Mouse (Mus musculus): Measurements from ENCODE around the gene Vps50. TPM values are rescaled to one million over a fixed set of nuclear protein-coding genes. Genes with fewer than 3 reads are reported as not detected.
"Not testable (repeated sequence)": the region's sequence is repeated elsewhere in the genome, so short reads cannot be mapped to it uniquely, and the experiment has no call there.

Gene Vps50
- polyA plus RNA-seq, 1 experiment from 2014 or later: 9.4 TPM

DNA sequence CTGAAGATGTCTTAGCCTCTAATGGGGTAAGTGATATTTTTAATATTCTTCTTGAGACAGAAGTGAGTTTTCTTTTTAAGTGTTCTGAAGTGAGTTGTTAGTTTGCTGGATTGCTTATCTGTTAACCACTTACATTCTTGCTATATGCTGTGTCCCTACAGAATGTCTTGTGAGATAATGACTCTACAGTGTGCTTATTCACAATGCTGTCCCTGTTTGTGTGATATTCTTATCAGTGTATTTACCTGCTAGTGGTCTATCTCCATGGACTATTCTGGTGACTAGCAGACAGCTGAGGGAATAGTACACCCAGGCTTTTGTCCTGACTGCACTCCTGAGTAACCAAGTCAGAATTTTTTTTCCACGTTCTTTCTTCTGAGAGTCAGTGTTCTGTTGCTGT is 67.5 kb downstream of the Vps50 start:
- WGBS (ENCODE audit: insufficient replicate concordance): 33% methylated on average over 1 of the region's 1 CpGs
- Histone ChIP-seq H3K36me3 (replicated peaks) (peaks cover 3% of the 10 kb centered on the region; the same call in 1 of the 2 replicates), H3K4me1 (replicated peaks) (peaks cover 21% of the 10 kb centered on the region), H3K4me2 (no peak overlapping the region), H3K9me3 (replicated peaks) (no peaks in the 10 kb centered on the region), H3K27me3 (no peaks in the 10 kb centered on the region), H3K4me3 (replicated peaks) (no peak overlapping the region), H3K9ac (no peak overlapping the region), H3K27ac (replicated peaks) (peak overlapping the region; percentile 73)
- ATAC-seq (ENCODE audit: insufficient read depth): peak; percentile 94

DNA sequence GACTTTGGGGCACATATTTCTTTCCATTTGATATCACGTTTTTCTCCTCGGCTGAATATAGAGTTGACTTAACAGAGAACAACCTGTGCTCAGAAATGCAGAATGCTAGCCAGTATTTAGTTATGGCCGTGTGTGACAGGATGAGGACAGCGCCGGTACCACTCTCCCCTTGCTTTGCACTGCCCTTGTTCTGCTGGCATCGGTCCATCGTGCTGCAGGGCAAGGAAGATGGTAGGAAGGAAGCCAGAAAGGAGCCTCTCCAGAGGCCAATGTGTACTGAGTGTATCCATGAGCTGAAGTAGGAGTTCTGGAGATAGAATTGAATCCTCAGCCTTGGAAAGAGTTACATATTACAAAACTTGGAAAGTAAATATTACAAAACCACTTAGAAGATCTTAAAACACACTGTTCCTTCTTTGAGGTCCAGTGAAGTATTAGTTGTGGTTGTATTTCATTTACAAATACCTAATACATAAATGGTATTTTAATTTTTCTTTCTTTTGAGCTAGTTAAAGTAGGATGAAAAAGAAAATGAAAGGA is 69.0 kb downstream of the Vps50 start:
- no peak for ATAC-seq (ENCODE audit: insufficient read depth)
- Histone ChIP-seq H3K9ac (no peak overlapping the region), H3K27me3 (no peaks in the 10 kb centered on the region), H3K4me2 (no peak overlapping the region), H3K9me3 (replicated peaks) (no peaks in the 10 kb centered on the region), H3K27ac (replicated peaks) (no peak overlapping the region), H3K4me3 (replicated peaks) (no peak overlapping the region), H3K36me3 (replicated peaks) (peaks cover 6% of the 10 kb centered on the region), H3K4me1 (replicated peaks) (peaks cover 23% of the 10 kb centered on the region)
- whole genome bisulfite sequencing (ENCODE audit: insufficient replicate concordance): 78% methylated on average over 7 of the region's 7 CpGs

DNA sequence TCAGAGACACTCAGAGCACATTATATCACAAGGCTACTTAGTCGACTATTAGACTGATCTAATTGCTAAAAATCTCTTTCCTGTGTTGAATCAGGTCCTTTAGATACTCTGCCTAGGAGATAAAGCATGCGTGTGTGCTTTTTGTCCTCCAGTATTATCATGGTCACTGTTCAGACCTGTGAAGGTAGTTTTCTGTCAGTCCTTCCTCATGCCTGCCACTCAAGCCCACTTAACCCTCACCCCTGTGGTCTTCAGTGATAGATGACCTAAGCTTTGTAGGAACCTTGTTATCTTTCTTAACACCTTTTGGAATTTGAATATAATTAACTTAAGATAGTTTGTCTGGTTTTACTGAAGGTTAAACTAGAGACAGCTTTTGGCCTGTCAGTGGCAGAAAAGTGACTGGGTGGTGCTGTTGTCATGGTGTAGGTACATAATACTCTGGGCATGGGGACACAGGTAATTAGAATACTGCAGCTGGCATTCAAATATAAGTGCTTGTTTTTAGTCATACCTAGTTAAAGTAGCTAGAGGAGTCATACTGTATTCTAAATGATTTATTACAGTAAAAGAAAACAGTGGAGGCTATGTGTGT is 74.1 kb downstream of the Vps50 start:
- Histone ChIP-seq H3K9ac (no peak overlapping the region), H3K4me3 (replicated peaks) (no peak overlapping the region), H3K9me3 (replicated peaks) (no peaks in the 10 kb centered on the region), H3K4me1 (replicated peaks) (0 out of 2 replicates have a peak, but pooled peaks cover 5% of the 10 kb centered on the region), H3K27me3 (no peaks in the 10 kb centered on the region), H3K36me3 (replicated peaks) (peaks cover 3% of the 10 kb centered on the region), H3K4me2 (no peak overlapping the region), H3K27ac (replicated peaks) (no peak overlapping the region)
- 24% methylated on average over 2 of the region's 2 CpGs for WGBS (ENCODE audit: insufficient replicate concordance)
- ATAC-seq (ENCODE audit: insufficient read depth): peak; percentile 68

DNA sequence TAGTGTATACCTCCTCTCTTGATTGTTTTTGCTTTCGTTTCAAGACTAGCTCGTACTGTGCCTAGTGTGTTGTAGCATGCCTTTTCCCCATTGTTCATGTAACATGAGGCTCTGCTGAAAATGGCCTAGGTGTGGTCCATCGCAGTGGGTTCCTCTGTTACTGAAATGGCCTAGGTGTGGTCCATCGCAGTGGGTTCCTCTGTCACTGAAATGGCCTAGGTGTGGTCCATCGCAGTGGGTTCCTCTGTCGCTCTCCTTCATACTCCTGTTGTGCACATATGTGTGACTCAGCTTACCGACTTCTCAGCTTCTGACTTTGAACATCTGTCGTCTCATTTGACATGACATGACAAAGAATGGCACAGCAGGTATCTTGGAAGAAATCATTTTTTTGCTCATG is 75.6 kb downstream of the Vps50 start:
- no peak for ATAC-seq (ENCODE audit: insufficient read depth)
- 0 out of 2 replicates have a peak, but pooled peaks cover 5% of the 10 kb centered on the region for H3K4me1 ChIP-seq (replicated peaks)
- H3K9ac ChIP-seq: no peak overlapping the region
- H3K4me2 ChIP-seq: no peak overlapping the region
- WGBS (ENCODE audit: insufficient replicate concordance): 84% methylated on average over 8 of the region's 8 CpGs
- H3K27ac ChIP-seq (replicated peaks): no peak overlapping the region
- peaks cover 3% of the 10 kb centered on the region for H3K36me3 ChIP-seq (replicated peaks)
- no peak overlapping the region for H3K4me3 ChIP-seq (replicated peaks)
- H3K9me3 ChIP-seq (replicated peaks): no peaks in the 10 kb centered on the region
- no peaks in the 10 kb centered on the region for H3K27me3 ChIP-seq

DNA sequence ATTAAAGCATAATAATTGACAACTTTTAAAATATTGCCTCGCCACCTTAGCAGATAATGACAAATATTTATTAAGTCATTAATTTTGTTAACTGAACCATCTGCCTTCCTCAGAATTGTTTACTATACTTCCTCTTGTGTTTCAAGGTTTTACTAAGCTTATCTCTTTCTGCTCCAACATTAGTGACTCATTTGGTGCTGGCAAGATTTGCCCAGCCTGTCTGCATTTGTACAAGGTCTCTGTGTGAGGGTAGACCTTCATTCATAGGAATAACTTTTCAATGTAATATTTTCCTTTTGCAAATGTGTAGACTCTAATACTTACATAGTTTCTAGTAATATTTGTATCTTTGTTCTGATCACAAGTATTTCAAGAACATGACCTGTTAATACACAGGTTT is 87.2 kb downstream of the Vps50 start:
- H3K4me1 ChIP-seq (replicated peaks): no peaks in the 10 kb centered on the region; the same call in 1 of the 2 replicates
- WGBS (ENCODE audit: insufficient replicate concordance): 76% methylated on average over 1 of the region's 1 CpGs
- no peak overlapping the region for H3K9ac ChIP-seq
- no peaks in the 10 kb centered on the region for H3K27me3 ChIP-seq
- no peak overlapping the region for H3K4me3 ChIP-seq (replicated peaks)
- H3K9me3 ChIP-seq (replicated peaks): no peaks in the 10 kb centered on the region
- no peaks in the 10 kb centered on the region; the same call in 1 of the 2 replicates for H3K36me3 ChIP-seq (replicated peaks)
- H3K27ac ChIP-seq (replicated peaks): no peak overlapping the region
- no peak for ATAC-seq (ENCODE audit: insufficient read depth)
- H3K4me2 ChIP-seq: no peak overlapping the region

DNA sequence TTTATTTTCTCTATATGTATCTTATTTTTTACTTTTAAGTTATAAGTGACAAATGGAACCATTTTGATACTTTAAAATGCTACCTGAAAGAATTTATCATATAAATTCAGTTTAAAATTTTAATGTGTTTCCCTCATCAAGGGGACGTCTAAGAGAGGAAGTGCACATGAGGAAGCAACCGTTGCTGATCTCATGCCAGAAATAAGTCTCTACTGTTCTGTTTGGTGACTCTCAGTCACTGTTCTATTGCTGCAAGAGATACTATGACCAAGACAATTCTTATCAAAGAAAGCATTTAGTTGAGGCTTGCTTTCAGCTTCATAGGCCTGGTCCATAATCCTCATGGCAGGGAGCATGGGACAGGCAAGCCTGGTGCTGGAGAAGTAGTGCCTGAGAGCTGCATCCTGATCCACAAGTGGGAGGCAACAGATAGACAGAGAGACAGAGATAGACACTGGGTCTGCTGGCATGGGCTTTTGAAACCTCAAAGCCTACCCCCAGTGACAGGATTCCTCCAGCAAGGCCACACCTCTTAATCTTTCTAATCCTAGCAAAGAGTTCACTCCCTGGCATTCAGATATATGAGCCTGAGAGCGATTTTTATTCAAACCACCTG is 92.2 kb downstream of the Vps50 start:
- no peak for ATAC-seq (ENCODE audit: insufficient read depth)

DNA sequence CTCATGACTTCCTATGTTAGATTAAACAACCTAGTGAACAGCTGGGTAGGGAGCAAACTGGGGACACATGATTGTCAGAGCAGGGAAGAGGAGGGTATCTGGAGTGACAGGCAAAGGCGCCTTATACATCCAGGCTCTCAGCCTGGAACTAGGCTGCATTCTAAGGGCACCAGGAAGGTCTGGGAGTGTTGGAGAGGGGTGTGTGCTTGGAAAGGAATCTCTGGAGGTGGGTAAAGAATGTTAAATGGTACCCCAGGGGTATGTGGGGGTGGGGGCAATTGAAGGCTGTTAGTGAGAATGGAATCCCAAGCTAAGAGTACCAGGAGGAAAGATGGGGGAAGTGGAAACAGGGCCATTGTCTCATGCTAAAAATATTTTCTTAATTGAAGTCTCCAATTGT is 96.1 kb downstream of the Vps50 start:
- 77% methylated on average over 1 of the region's 1 CpGs for WGBS (ENCODE audit: insufficient replicate concordance)
- H3K9ac ChIP-seq: no peak overlapping the region
- no peak overlapping the region for H3K4me2 ChIP-seq
- no peak overlapping the region for H3K27ac ChIP-seq (replicated peaks)
- no peaks in the 10 kb centered on the region for H3K9me3 ChIP-seq (replicated peaks)
- H3K4me3 ChIP-seq (replicated peaks): no peak overlapping the region
- H3K4me1 ChIP-seq (replicated peaks): no peaks in the 10 kb centered on the region; the same call in 1 of the 2 replicates
- no peaks in the 10 kb centered on the region for H3K27me3 ChIP-seq
- ATAC-seq (ENCODE audit: insufficient read depth): no peak
- H3K36me3 ChIP-seq (replicated peaks): 0 out of 2 replicates have a peak, but pooled peaks cover 4% of the 10 kb centered on the region

More for the DNA sequence above, 92.2 kb downstream of the Vps50 start:
- Histone ChIP-seq H3K4me3 (replicated peaks) (no peak overlapping the region), H3K4me1 (replicated peaks) (no peaks in the 10 kb centered on the region; the same call in 1 of the 2 replicates), H3K27ac (replicated peaks) (no peak overlapping the region), H3K9me3 (replicated peaks) (no peaks in the 10 kb centered on the region), H3K9ac (no peak overlapping the region), H3K36me3 (replicated peaks) (no peaks in the 10 kb centered on the region; the same call in 1 of the 2 replicates), H3K4me2 (no peak overlapping the region), H3K27me3 (no peaks in the 10 kb centered on the region)
- WGBS (ENCODE audit: insufficient replicate concordance): 33% methylated on average over 3 of the region's 3 CpGs

DNA sequence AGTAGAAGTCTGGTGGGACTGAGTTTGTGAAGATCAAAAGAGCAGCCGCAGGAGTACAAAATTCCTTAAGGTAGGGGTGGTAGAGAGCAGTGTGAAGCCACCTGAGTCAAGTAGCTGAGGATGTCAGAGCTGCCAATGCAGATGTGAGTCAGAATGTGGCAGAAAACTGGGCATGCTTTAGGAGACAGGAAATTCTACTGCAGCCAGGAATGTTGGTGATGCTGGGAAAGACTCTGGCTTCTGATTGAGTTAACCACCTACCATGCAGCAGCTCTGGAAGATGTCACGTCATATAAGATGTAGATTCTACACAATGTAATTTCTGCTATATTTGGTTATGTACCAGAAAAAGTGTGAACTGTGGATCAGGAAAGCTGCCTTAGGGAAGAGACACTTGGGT is 114.6 kb downstream of the Vps50 start:
- Histone ChIP-seq H3K36me3 (replicated peaks) (no peaks in the 10 kb centered on the region), H3K4me3 (replicated peaks) (no peak overlapping the region), H3K27me3 (no peaks in the 10 kb centered on the region), H3K4me2 (no peak overlapping the region), H3K9me3 (replicated peaks) (no peaks in the 10 kb centered on the region), H3K9ac (no peak overlapping the region), H3K4me1 (replicated peaks) (no peaks in the 10 kb centered on the region), H3K27ac (replicated peaks) (no peak overlapping the region)
- WGBS (ENCODE audit: insufficient replicate concordance): 60% methylated on average over 2 of the region's 2 CpGs
- ATAC-seq (ENCODE audit: insufficient read depth): no peak

DNA sequence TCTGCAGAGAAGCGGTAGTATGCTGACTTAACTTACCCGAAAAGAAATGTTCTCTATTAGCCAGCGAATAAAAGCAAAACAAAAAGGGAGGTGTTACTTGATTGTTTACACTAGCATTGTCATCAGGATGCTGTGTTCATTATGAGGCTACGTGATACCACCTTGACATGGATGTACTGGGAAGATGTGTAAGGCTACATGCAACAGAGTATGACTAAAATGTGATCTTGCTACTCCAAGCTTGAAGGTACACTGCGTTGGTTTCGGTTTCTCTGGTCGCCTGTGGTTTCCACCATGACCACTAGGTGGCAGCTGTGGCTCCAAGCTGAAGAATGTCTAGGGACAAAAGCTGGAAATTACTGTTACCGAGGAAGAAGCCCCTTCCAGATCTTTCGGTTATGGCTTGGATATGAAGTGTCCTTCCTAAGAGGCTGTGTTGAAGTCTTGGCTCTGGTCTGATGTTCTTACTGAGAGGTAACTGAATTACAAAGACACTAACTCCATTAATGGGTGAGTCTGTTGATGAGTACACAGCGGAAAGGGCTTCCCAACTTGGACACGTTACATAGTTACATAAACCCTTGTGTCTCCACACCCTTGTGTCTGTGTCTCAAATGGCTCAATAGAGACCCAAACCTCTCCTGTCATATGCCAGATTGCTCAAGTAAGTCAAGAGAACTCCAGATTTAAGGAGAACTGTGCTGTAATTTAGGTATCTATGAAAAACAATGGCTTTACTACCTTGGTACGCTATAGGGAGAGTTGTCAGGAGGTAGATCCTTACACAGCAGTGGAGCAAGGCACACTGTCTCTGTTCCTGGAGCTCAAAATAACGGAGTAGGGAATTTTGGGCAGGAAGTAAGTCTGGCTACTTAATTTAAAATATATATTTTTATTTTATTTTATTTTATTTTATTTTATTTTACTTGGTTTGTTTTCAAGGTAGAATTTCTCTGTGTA is 122.5 kb downstream of the Vps50 start:
- H3K4me1 ChIP-seq (replicated peaks); H3K27me3 ChIP-seq; H3K27ac ChIP-seq (replicated peaks); H3K36me3 ChIP-seq (replicated peaks); H3K9me3 ChIP-seq (replicated peaks); H3K9ac ChIP-seq: not testable (repeated sequence)
- Histone ChIP-seq H3K4me3 (replicated peaks) (peak overlapping the region; percentile 26), H3K4me2 (peak overlapping the region; percentile 49)
- peak; percentile 31; the same call in 1 of the 2 replicates for ATAC-seq (ENCODE audit: insufficient read depth)
- 47% methylated on average over 11 of the region's 13 CpGs for WGBS (ENCODE audit: insufficient replicate concordance)
